Mouse (Mus musculus): ENCODE results near the gene Nr2c2. TPM values are rescaled to one million over a fixed set of nuclear protein-coding genes. Genes with fewer than 3 reads are reported as not detected.

Gene Nr2c2
- total and polyA plus RNA-seq, 3 experiments, result 12.2 to 14.3 (median 12.4) TPM

DNA sequence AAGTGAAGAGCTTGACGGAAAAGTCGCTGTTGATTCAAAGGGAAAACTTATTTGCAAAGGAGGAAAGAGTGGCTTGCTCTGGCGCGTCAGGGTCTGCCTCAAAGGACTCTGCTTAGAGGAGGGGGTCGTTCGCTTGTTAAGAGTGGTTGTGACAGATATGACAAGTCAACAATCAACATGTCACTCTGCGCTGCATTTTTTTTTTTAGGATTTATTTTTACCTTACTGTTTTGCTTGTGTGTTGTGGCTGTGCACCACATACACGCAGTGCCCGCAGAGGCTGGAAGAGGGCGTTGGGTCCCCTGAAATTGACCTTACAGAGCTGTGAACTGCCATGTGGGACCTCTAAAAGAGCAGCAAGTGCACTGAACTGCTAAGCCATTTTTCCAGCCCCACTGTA, 93.0 kb downstream of the Nr2c2 start:
- in situ Hi-C loops (cut with MboI; ENCODE audit: low pct_ligation_motif_present, low pct_unique_long_range_greater_than_20kb, low sequenced_read_pairs), result no loop called here
- dilution Hi-C loops (cut with MboI; ENCODE audit: extremely low pct_ligation_motif_present, extremely low pct_unique_long_range_greater_than_20kb, low sequenced_read_pairs), result no loop called here
- Histone ChIP-seq H3K4me2 (ENCODE audit: insufficient read depth, low read depth, poor library complexity, severe bottlenecking) (peak overlapping the region; percentile 78), H3K36me3 (replicated peaks in 1 of 2; ENCODE audit: control insufficient read depth in 1 of 2, insufficient read depth in 1 of 2, low read length in 1 of 2) (peaks cover 17 to 67% of the 10 kb centered on the region in 2 experiments), H3K27me3 (replicated peaks) (no peaks in the 10 kb centered on the region), H3K9me3 (replicated peaks; ENCODE audit: low read length) (peaks cover 2% of the 10 kb centered on the region), H3K79me2 (replicated peaks; ENCODE audit: control insufficient read depth, extremely low read depth, insufficient read depth, poor library complexity, severe bottlenecking) (no peaks in the 10 kb centered on the region; the same call in 1 of the 2 replicates), H3K27ac (ENCODE audit: insufficient read depth, low read depth) (no peak overlapping the region), H3K4me1 (ENCODE audit: control insufficient read depth in 1 of 2, insufficient read depth in 2 of 2) (peaks cover 0 to 24% of the 10 kb centered on the region in 2 experiments; a peak in 2 of 4 replicates), H3K4me3 (replicated peaks in 1 of 3; ENCODE audit: low read depth in 2 of 3, low read length in 2 of 3, poor library complexity in 1 of 3) (peak overlapping the region; percentile 85 to 94 (median 88)), H3K9ac (ENCODE audit: insufficient read depth, low read depth) (peak overlapping the region; percentile 53)
- DNase-seq (ENCODE audit: extremely low read depth), result peak; percentile 16
- TF ChIP-seq MXI1 (IDR thresholded peaks at IDR 0.05; ENCODE audit: low read depth, low read length) (0 out of 2 replicates have a peak, but pooled peaks have one; percentile 21), TCF12 (IDR thresholded peaks at IDR 0.05; ENCODE audit: low read depth, low read length) (0 out of 2 replicates have a peak, but pooled peaks have one; percentile 4), SIN3A (IDR thresholded peaks at IDR 0.05; ENCODE audit: low read length) (no peak; the same call in 1 of the 2 replicates), BHLHE40 (IDR thresholded peaks at IDR 0.05; ENCODE audit: low read depth, low read length) (no peak), CTCF (conservative IDR thresholded peaks at IDR 0.05 in 1 of 2, IDR thresholded peaks at IDR 0.05 in 1 of 2; ENCODE audit: low read depth in 2 of 2, low read length in 2 of 2) (peak in 1 of 2 experiments; percentile 35; a peak in 2 of 4 replicates), RAD21 (IDR thresholded peaks at IDR 0.05; ENCODE audit: low read depth, low read length) (no peak; the same call in 1 of the 2 replicates), USF1 (IDR thresholded peaks at IDR 0.05; ENCODE audit: low read depth, low read length) (no peak), CHD2 (IDR thresholded peaks at IDR 0.05; ENCODE audit: low read length) (peak; percentile 56; the same call in 1 of the 2 replicates), ZNF384 (IDR thresholded peaks at IDR 0.05; ENCODE audit: low read depth, low read length) (peak; percentile 21; the same call in 1 of the 2 replicates)

DNA sequence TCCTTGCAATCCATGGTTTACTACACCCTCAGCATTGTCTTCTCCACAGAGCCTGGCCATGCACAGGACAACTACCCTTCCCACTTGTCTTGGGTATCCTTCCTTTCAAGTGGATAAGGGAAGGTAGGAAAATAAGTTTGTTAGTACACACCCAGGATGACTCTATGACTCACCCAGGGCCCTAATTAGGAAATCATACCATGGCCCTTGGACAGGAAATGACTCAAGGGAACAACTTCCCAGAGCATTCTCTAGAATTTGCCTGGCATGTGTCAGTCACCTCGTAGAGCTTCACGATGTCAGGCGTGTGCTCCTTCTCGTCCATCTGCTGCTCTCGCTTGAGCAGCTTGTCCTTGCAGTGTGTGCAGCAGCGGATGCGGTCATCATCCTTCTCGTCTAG, 108.2 kb downstream of the Nr2c2 start:
- H3K9me3 ChIP-seq (replicated peaks; ENCODE audit: low read length), result no peaks in the 10 kb centered on the region
- no peaks in the 10 kb centered on the region for H3K4me1 ChIP-seq (ENCODE audit: control insufficient read depth in 1 of 2, insufficient read depth in 2 of 2)
- H3K79me2 ChIP-seq (replicated peaks; ENCODE audit: control insufficient read depth, extremely low read depth, insufficient read depth, poor library complexity, severe bottlenecking), result no peaks in the 10 kb centered on the region
- H3K27ac ChIP-seq (ENCODE audit: insufficient read depth, low read depth), result no peak overlapping the region
- no peak overlapping the region for H3K9ac ChIP-seq (ENCODE audit: insufficient read depth, low read depth)
- no peak overlapping the region for H3K4me2 ChIP-seq (ENCODE audit: insufficient read depth, low read depth, poor library complexity, severe bottlenecking)
- TF ChIP-seq SMC3 (IDR thresholded peaks at IDR 0.05; ENCODE audit: low read depth, low read length), result no peak
- TF ChIP-seq KAT2A (IDR thresholded peaks at IDR 0.05; ENCODE audit: insufficient replicate concordance, low read length), result no peak
- TF ChIP-seq ZC3H11A (IDR thresholded peaks at IDR 0.05; ENCODE audit: low read depth, low read length), result no peak
- no peak for TF ChIP-seq USF2 (conservative IDR thresholded peaks at IDR 0.05; ENCODE audit: low read depth, low read length)
- no peak for TF ChIP-seq E2F4 (IDR thresholded peaks at IDR 0.05; ENCODE audit: insufficient replicate concordance, low read depth, low read length)
- TF ChIP-seq EP300 (IDR thresholded peaks at IDR 0.05; ENCODE audit: low read length), result no peak
- TF ChIP-seq CHD2 (IDR thresholded peaks at IDR 0.05; ENCODE audit: low read length), result no peak
- TF ChIP-seq NRF1 (IDR thresholded peaks at IDR 0.05; ENCODE audit: low read depth, low read length), result no peak
- TF ChIP-seq ZKSCAN1 (IDR thresholded peaks at IDR 0.05; ENCODE audit: borderline replicate concordance, low read depth, low read length), result no peak
- TF ChIP-seq BHLHE40 (IDR thresholded peaks at IDR 0.05; ENCODE audit: low read depth, low read length), result no peak
- no peak for TF ChIP-seq ZMIZ1 (IDR thresholded peaks at IDR 0.05; ENCODE audit: low read depth, low read length)
- no peak for TF ChIP-seq MAZ (IDR thresholded peaks at IDR 0.05; ENCODE audit: low read depth, low read length)
- in situ Hi-C loops (cut with MboI; ENCODE audit: low pct_ligation_motif_present, low pct_unique_long_range_greater_than_20kb, low sequenced_read_pairs) (no loop called here), dilution Hi-C loops (cut with MboI; ENCODE audit: extremely low pct_ligation_motif_present, extremely low pct_unique_long_range_greater_than_20kb, low sequenced_read_pairs) (no loop called here)
- no peaks in the 10 kb centered on the region for H3K27me3 ChIP-seq (replicated peaks)
- DNase-seq (ENCODE audit: extremely low read depth), result no peak
- H3K36me3 ChIP-seq (replicated peaks in 1 of 2; ENCODE audit: control insufficient read depth in 1 of 2, insufficient read depth in 1 of 2, low read length in 1 of 2), result peaks cover 60 to 81% of the 10 kb centered on the region in 2 experiments
- no peak overlapping the region for H3K4me3 ChIP-seq (replicated peaks in 1 of 3; ENCODE audit: low read depth in 2 of 3, low read length in 2 of 3, poor library complexity in 1 of 3)
